Mouse (Mus musculus) hindbrain, embryonic 16.5 days (tissue): ENCODE results near the gene Auts2. TPM values are rescaled to one million over a fixed set of nuclear protein-coding genes. Genes with fewer than 3 reads are reported as not detected.

ENCODE experiments used
- ATAC-seq: fragments of 200-750 bp; cut with Nextera tagmentation; 2 replicates; pipeline ENCODE4 v1.8.0; 2017; ENCODE audit warnings: moderate TSS enrichment, moderate library complexity
- H3K27ac ChIP-seq: fragments of 300-500 bp; sonication (generic); 2 replicates; pipeline ENCODE4 v1.5.1; 2014; ENCODE audit warnings: low read depth, mild to moderate bottlenecking, control low read depth, low read length, moderate library complexity
- H3K27me3 ChIP-seq: fragments of 300-500 bp; sonication (generic); replicated peaks from 2 replicates; pipeline ENCODE4 v1.6.1; 2014; ENCODE audit warnings: low read length; ENCODE audit not compliant: control insufficient read depth, insufficient read depth
- H3K36me3 ChIP-seq: fragments of 300-500 bp; sonication (generic); 2 replicates; pipeline ENCODE4 v1.6.1; 2014; ENCODE audit warnings: mild to moderate bottlenecking, low read length, moderate library complexity, mixed read lengths; ENCODE audit not compliant: control insufficient read depth, insufficient read depth
- H3K4me1 ChIP-seq: fragments of 300-500 bp; sonication (generic); 2 replicates; pipeline ENCODE4 v1.6.1; 2014; ENCODE audit warnings: low read depth, low read length; ENCODE audit not compliant: control insufficient read depth, insufficient read depth
- H3K4me2 ChIP-seq: fragments of 300-500 bp; sonication (generic); 2 replicates; pipeline ENCODE4 v1.6.1; 2014; ENCODE audit warnings: mild to moderate bottlenecking, low read length, control low read depth, moderate library complexity
- H3K4me3 ChIP-seq: fragments of 300-500 bp; sonication (generic); 2 replicates; pipeline ENCODE4 v1.5.1; 2014; ENCODE audit warnings: mild to moderate bottlenecking, low read length, control low read depth, moderate library complexity
- H3K9ac ChIP-seq: fragments of 300-500 bp; sonication (generic); 2 replicates; pipeline ENCODE4 v1.6.1; 2014; ENCODE audit warnings: low read depth, mild to moderate bottlenecking, control low read depth, low read length, moderate library complexity
- H3K9me3 ChIP-seq: fragments of 300-500 bp; sonication (generic); 2 replicates; pipeline ENCODE4 v1.6.1; 2014; ENCODE audit warnings: mild to moderate bottlenecking, low read length, moderate library complexity; ENCODE audit not compliant: control insufficient read depth
- WGBS: fragments of 180-500 bp; shearing (Covaris S2); extraction: QIAGEN DNeasy Blood & Tissue Kit; methylation state at CpG from one replicate; pipeline ENCODE4 v1.1.7; 2014; 5-methylcytosine and 5-hydroxymethylcytosine counted together
- polyA plus RNA-seq: library from polyadenylated mRNA; unstranded; fragments of >200 nt; fragmentation: Nextera tagmentation; extraction: Ambion mirVana; gene quantifications from 2 replicates; pipeline ENCODE4 v1.2.1, GENCODE M21; 2015

The Auts2 gene
- polyA plus RNA-seq, 1 experiment from 2014 or later: 43.2 TPM

GRCm38 (mm10) chr5:132541371-132541931 is 1.7 kb downstream of the Auts2 start:
- Histone ChIP-seq H3K27ac (peak overlapping the region; percentile 85), H3K4me1 (peaks cover 13% of the 10 kb centered on the region), H3K4me2 (peak overlapping the region; percentile 67), H3K36me3 (no peaks in the 10 kb centered on the region), H3K9me3 (no peaks in the 10 kb centered on the region), H3K27me3 (no peaks in the 10 kb centered on the region), H3K9ac (peak overlapping the region; percentile 78), H3K4me3 (peak overlapping the region; percentile 66)
- under 1% methylated on average over 38 of the region's 46 CpGs for WGBS
- ATAC-seq: no peak

- Histone ChIP-seq H3K4me3 (peak overlapping the region; percentile 66), H3K36me3 (no peaks in the 10 kb centered on the region), H3K27ac (peak overlapping the region; percentile 85), H3K4me2 (peak overlapping the region; percentile 67), H3K9me3 (no peaks in the 10 kb centered on the region), H3K4me1 (peaks cover 13% of the 10 kb centered on the region), H3K27me3 (no peaks in the 10 kb centered on the region), H3K9ac (peak overlapping the region; percentile 78)
- ATAC-seq: no peak
- 1% methylated on average over 7 of the region's 7 CpGs for WGBS
Observed at GRCm38 (mm10) chr5:132540841-132541311, 2.3 kb downstream of the Auts2 start.

- no peak overlapping the region for H3K4me3 ChIP-seq
- peaks cover 12% of the 10 kb centered on the region for H3K4me1 ChIP-seq
- H3K27ac ChIP-seq: no peak overlapping the region
- H3K27me3 ChIP-seq: no peaks in the 10 kb centered on the region
- no peak overlapping the region for H3K9ac ChIP-seq
- WGBS: 87% methylated on average over 4 of the region's 4 CpGs
- ATAC-seq: no peak
- no peaks in the 10 kb centered on the region for H3K36me3 ChIP-seq
- no peaks in the 10 kb centered on the region for H3K9me3 ChIP-seq
- H3K4me2 ChIP-seq: peak overlapping the region; percentile 21
Observed at GRCm38 (mm10) chr5:132537475-132537874, 5.7 kb downstream of the Auts2 start.

GRCm38 (mm10) chr5:132526395-132526794 is 16.7 kb downstream of the Auts2 start:
- 34% methylated on average over 3 of the region's 3 CpGs for WGBS
- H3K36me3 ChIP-seq: no peaks in the 10 kb centered on the region
- H3K27ac ChIP-seq: no peak overlapping the region
- H3K9ac ChIP-seq: no peak overlapping the region
- H3K27me3 ChIP-seq: no peaks in the 10 kb centered on the region
- no peaks in the 10 kb centered on the region for H3K9me3 ChIP-seq
- H3K4me1 ChIP-seq: peaks cover 17% of the 10 kb centered on the region
- H3K4me3 ChIP-seq: no peak overlapping the region
- ATAC-seq: no peak
- no peak overlapping the region for H3K4me2 ChIP-seq

GRCm38 (mm10) chr5:132521358-132521873 is 21.7 kb downstream of the Auts2 start:
- Histone ChIP-seq H3K4me3 (no peak overlapping the region), H3K9ac (no peak overlapping the region), H3K36me3 (no peaks in the 10 kb centered on the region), H3K4me2 (no peak overlapping the region), H3K9me3 (no peaks in the 10 kb centered on the region), H3K4me1 (peaks cover 32% of the 10 kb centered on the region), H3K27me3 (no peaks in the 10 kb centered on the region), H3K27ac (no peak overlapping the region)
- 43% methylated on average over 12 of the region's 12 CpGs for WGBS
- no peak for ATAC-seq

GRCm38 (mm10) chr5:132517879-132518278 is 25.3 kb downstream of the Auts2 start:
- Histone ChIP-seq H3K36me3 (no peaks in the 10 kb centered on the region), H3K4me1 (peaks cover 41% of the 10 kb centered on the region), H3K27me3 (no peaks in the 10 kb centered on the region), H3K4me3 (no peak overlapping the region), H3K4me2 (no peak overlapping the region), H3K9me3 (no peaks in the 10 kb centered on the region), H3K9ac (no peak overlapping the region), H3K27ac (no peak overlapping the region)
- no peak for ATAC-seq
- WGBS: 37% methylated on average over 6 of the region's 6 CpGs

- H3K4me1 ChIP-seq: peaks cover 27% of the 10 kb centered on the region
Observed at GRCm38 (mm10) chr5:132514521-132514920, 28.6 kb downstream of the Auts2 start.

GRCm38 (mm10) chr5:132513206-132513605 is 29.9 kb downstream of the Auts2 start:
- Histone ChIP-seq H3K27me3 (no peaks in the 10 kb centered on the region), H3K9ac (no peak overlapping the region), H3K4me1 (peaks cover 24% of the 10 kb centered on the region), H3K27ac (no peak overlapping the region), H3K4me2 (no peak overlapping the region), H3K4me3 (no peak overlapping the region), H3K36me3 (no peaks in the 10 kb centered on the region), H3K9me3 (no peaks in the 10 kb centered on the region)
- ATAC-seq: no peak
- 37% methylated on average over 7 of the region's 7 CpGs for WGBS

More at GRCm38 (mm10) chr5:132514521-132514920, 28.6 kb downstream of the Auts2 start:
- Histone ChIP-seq H3K27ac (no peak overlapping the region), H3K4me2 (no peak overlapping the region), H3K27me3 (no peaks in the 10 kb centered on the region), H3K36me3 (no peaks in the 10 kb centered on the region), H3K4me3 (no peak overlapping the region), H3K9me3 (no peaks in the 10 kb centered on the region), H3K9ac (no peak overlapping the region)
- ATAC-seq: no peak
- 88% methylated on average over 6 of the region's 6 CpGs for WGBS

GRCm38 (mm10) chr5:132509464-132509885 is 33.7 kb downstream of the Auts2 start:
- no peak for ATAC-seq
- H3K36me3 ChIP-seq: no peaks in the 10 kb centered on the region
- H3K4me2 ChIP-seq: peak overlapping the region; percentile 44
- H3K27me3 ChIP-seq: no peaks in the 10 kb centered on the region
- H3K4me1 ChIP-seq: peaks cover 12% of the 10 kb centered on the region
- WGBS: 18% methylated on average over 9 of the region's 9 CpGs
- H3K27ac ChIP-seq: no peak overlapping the region
- no peaks in the 10 kb centered on the region for H3K9me3 ChIP-seq
- H3K4me3 ChIP-seq: no peak overlapping the region
- no peak overlapping the region for H3K9ac ChIP-seq
